Mouse (Mus musculus): Measurements from ENCODE around the gene Btbd16.

DNA sequence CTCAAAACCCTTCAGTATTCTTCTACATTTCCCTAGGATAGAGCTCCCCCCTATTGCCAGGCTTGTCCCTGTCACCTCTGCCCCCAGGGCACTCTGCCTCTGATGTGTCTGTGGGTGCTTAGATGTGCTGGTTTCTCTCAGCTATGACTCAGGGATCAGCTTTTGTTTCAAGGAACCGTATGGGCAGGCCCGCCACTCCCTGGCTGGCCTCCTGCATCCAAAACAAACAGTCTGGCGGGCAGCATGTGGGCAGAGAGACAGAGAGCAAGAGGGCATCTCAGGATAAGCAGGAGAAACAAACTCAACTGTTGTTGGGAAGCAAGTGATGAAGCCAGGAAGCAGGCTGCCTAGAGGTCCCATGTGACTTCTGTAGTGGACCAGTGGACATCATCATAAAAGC, 81.8 kb downstream of the Btbd16 start:
- no peak for TF ChIP-seq POLR2A (IDR thresholded peaks at IDR 0.05; ENCODE audit: borderline replicate concordance, extremely low read depth, insufficient read depth, insufficient read length, poor library complexity, severe bottlenecking)
- no peak for TF ChIP-seq CTCF (IDR thresholded peaks at IDR 0.05; ENCODE audit: borderline replicate concordance, extremely low read depth, insufficient read depth, insufficient read length)

All from brain, embryonic 14.5 days (tissue).